ENCODE assay signal across 8 mouse cellular contexts in genomic region chr2:101693577-101694215, GRCm38 (mm10). TPM values are rescaled to one million over a fixed set of nuclear protein-coding genes. Genes with fewer than 3 reads are reported as not detected.
DNase-seq lines count a peak whose midpoint lies in the region; ATAC-seq and TF ChIP-seq lines count a peak whose summit lies in the region.

No protein-coding gene starts in this region.

- H3K4me3 ChIP-seq in kidney, postnatal 0 days (replicated peaks; ENCODE audit: low read depth, low read length): no peak overlapping the region
- no peak overlapping the region for H3K4me3 ChIP-seq in kidney, embryonic 15.5 days (replicated peaks)

- no peak overlapping the region for H3K4me2 ChIP-seq in kidney, postnatal 0 days (ENCODE audit: low read length)
- H3K4me2 ChIP-seq in kidney, embryonic 15.5 days: no peak overlapping the region

- peak; percentile 73 for TF ChIP-seq CTCF in kidney, postnatal 0 days (IDR thresholded peaks at IDR 0.05; ENCODE audit: low read depth)

- H3K27ac ChIP-seq in kidney, postnatal 0 days: no peak overlapping the region
- no peak overlapping the region for H3K27ac ChIP-seq in kidney, embryonic 15.5 days

- H3K9me3 ChIP-seq in kidney, postnatal 0 days (replicated peaks; ENCODE audit: low read length): no peaks in the 10 kb centered on the region
- no peaks in the 10 kb centered on the region for H3K9me3 ChIP-seq in kidney, embryonic 15.5 days (replicated peaks)

- 60% methylated on average over 5 of the region's 5 CpGs for WGBS in kidney, postnatal 0 days
- WGBS in kidney, embryonic 15.5 days: 66% methylated on average over 5 of the region's 5 CpGs

- ATAC-seq in kidney, postnatal 0 days (replicated peaks; ENCODE audit: low FRiP score, low read depth): no peak
- ATAC-seq in kidney, embryonic 15.5 days (replicated peaks; ENCODE audit: low FRiP score): no peak

- no peak overlapping the region for H3K9ac ChIP-seq in kidney, postnatal 0 days (ENCODE audit: low read depth, low read length)
- no peak overlapping the region for H3K9ac ChIP-seq in kidney, embryonic 15.5 days

- no peaks in the 10 kb centered on the region for H3K27me3 ChIP-seq in kidney, postnatal 0 days (ENCODE audit: insufficient read depth, low read length)
- H3K27me3 ChIP-seq in kidney, embryonic 15.5 days: no peaks in the 10 kb centered on the region

- peaks cover 55% of the 10 kb centered on the region for H3K36me3 ChIP-seq in kidney, postnatal 0 days (ENCODE audit: insufficient read depth, low read length)
- H3K36me3 ChIP-seq in kidney, embryonic 15.5 days: peaks cover 80% of the 10 kb centered on the region

- no peaks in the 10 kb centered on the region for H3K4me1 ChIP-seq in kidney, postnatal 0 days (replicated peaks; ENCODE audit: insufficient read depth, low read length)
- no peaks in the 10 kb centered on the region for H3K4me1 ChIP-seq in kidney, embryonic 15.5 days

- DNase-seq in kidney, postnatal 0 days (ENCODE audit: low spot score): peak; percentile 68
- DNase-seq in 3T3-L1 (ENCODE audit: low read depth, low spot score): peak; percentile 57
- peak; percentile 54 to 59 for DNase-seq in B cell, adult 2 months
- DNase-seq in embryo, embryonic 11 days: peak; percentile 37
- peak; percentile 54 for DNase-seq in naive thymus-derived CD4-positive, alpha-beta T cell, adult 2 months (ENCODE audit: low read depth)
- DNase-seq in urinary bladder, postnatal 10 days (ENCODE audit: low spot score): no peak
- DNase-seq in gastrocnemius, postnatal 25 days: no peak

RNA-seq across cellular contexts. Expression of gene Traf6, which starts 15.5 kb away (rescaled TPM):
- 7.4 and 8.6 TPM in 2 replicates for polyA plus RNA-seq in kidney, postnatal 0 days (2015; fragmentation: Nextera tagmentation; extraction: Ambion mirVana)
- polyA plus RNA-seq in kidney, embryonic 15.5 days (2015; fragmentation: Nextera tagmentation; extraction: Ambion mirVana): 10.8 and 11.0 TPM in 2 replicates
- 1 to 10 TPM; 7.8 to 8.6 TPM for total RNA-seq in gastrocnemius, postnatal 25 days (2021)

RNA-seq across cellular contexts. Expression of gene B230118H07Rik, which starts 44.4 kb away (rescaled TPM):
- 65.8 and 75.1 TPM in 2 replicates for polyA plus RNA-seq in kidney, postnatal 0 days (2015; fragmentation: Nextera tagmentation; extraction: Ambion mirVana)
- 58.6 and 58.7 TPM in 2 replicates for polyA plus RNA-seq in kidney, embryonic 15.5 days (2015; fragmentation: Nextera tagmentation; extraction: Ambion mirVana)
- total RNA-seq in gastrocnemius, postnatal 25 days (2021): 10 to 100 TPM; 69.9 to 72.1 TPM

RNA-seq across cellular contexts. Expression of gene Rag1, which starts 44.4 kb away (rescaled TPM):
- polyA plus RNA-seq in kidney, postnatal 0 days (2015; fragmentation: Nextera tagmentation; extraction: Ambion mirVana): 0.01 and 0.05 TPM in 2 replicates
- 0.05 and 0.06 TPM in 2 replicates for polyA plus RNA-seq in kidney, embryonic 15.5 days (2015; fragmentation: Nextera tagmentation; extraction: Ambion mirVana)
- total RNA-seq in gastrocnemius, postnatal 25 days (2021): under 1 TPM in 1 of 2 experiments, not detected in 1; 0.35 TPM

Comparison
In these comparisons a context has a peak if more than half of its experiments do, and no peak if none do; other contexts are left out.
1. DNase-seq: peak in kidney, postnatal 0 days (single experiment), 3T3-L1 (single experiment), B cell, adult 2 months (2 of 2), embryo, embryonic 11 days (single experiment) and naive thymus-derived CD4-positive, alpha-beta T cell, adult 2 months (single experiment); none in urinary bladder, postnatal 10 days (single experiment) and gastrocnemius, postnatal 25 days (single experiment).